Mouse (Mus musculus) activated CD4-positive, CD25-positive, alpha-beta regulatory T cell (primary cell): ENCODE measurements around the gene Gm7982. TPM values are rescaled to one million over a fixed set of nuclear protein-coding genes. Genes with fewer than 3 reads are reported as not detected.

ENCODE experiments used
- polyA plus RNA-seq, 2 experiments: library from polyadenylated mRNA; unstranded; fragments of 100-300 nt; shearing (Covaris generic); gene quantifications; one replicate each; pipeline ENCODE4 v1.2.1; 2017

Gm7982 gene
- polyA plus RNA-seq, result not detected

GRCm38 (mm10) chr5:95741714-95742113, at the start of gene Gm7982:
Gm7982 (plus strand) TSS chr5:95742014.

GRCm38 (mm10) chr5:95736073-95736472, 5.7 kb upstream of the Gm7982 start, which contains the start of gene Gm7978:
Gm7978 (minus strand) TSS chr5:95736173.

GRCm38 (mm10) chr5:95775690-95776089, 33.9 kb downstream of the Gm7982 start, which contains the start of gene E330014E10Rik:
E330014E10Rik (plus strand) TSS chr5:95775990.

Other genes with a start within 250 kb of the Gm7982 start
- gene Gm3286, start 231.3 kb upstream of the Gm7982 start, polyA plus RNA-seq, result not detected
- gene Gm7971, start 147.1 kb upstream of the Gm7982 start, polyA plus RNA-seq, result not detected
- gene Gm7978, start 5.8 kb upstream of the Gm7982 start, polyA plus RNA-seq, result not detected
- not detected for gene E330014E10Rik, start 34.0 kb downstream of the Gm7982 start, polyA plus RNA-seq
- gene Cxcl13, start 214.9 kb downstream of the Gm7982 start, polyA plus RNA-seq, result under 1 TPM in 1 of 2 experiments, not detected in 1; 0.51 TPM